Mouse (Mus musculus) gastrocnemius, postnatal 14 days (tissue): Measurements from ENCODE around the gene Epc2. TPM values are rescaled to one million over a fixed set of nuclear protein-coding genes. Genes with fewer than 3 reads are reported as not detected.
"Not testable (repeated sequence)": the region's sequence is repeated elsewhere in the genome, so short reads cannot be mapped to it uniquely, and the experiment has no call there.

Experiments used
- DNase-seq: peaks from one replicate; pipeline ENCODE4 v3.0.0; 2021; ENCODE audit warnings: mixed read lengths
- intact Hi-C: fragments of 180-260 bp; cut with DNase I; formaldehyde crosslinking; loops from one replicate; pipeline ENCODE4 v1.15.1; 2025; ENCODE audit warnings: low total_unique reads
- total RNA-seq, 2 experiments: library from RNA; stranded (reverse); gene quantifications; 2 replicates each; pipeline ENCODE4 v1.2.3; 2021

Epc2 gene
- total RNA-seq, 2 experiments from 2014 or later: 12.9 to 13.2 TPM

- intact Hi-C loops: no loop called here
Measured at GRCm38 (mm10) chr2:49465672-49466222, 14.5 kb downstream of the Epc2 start.

DNA sequence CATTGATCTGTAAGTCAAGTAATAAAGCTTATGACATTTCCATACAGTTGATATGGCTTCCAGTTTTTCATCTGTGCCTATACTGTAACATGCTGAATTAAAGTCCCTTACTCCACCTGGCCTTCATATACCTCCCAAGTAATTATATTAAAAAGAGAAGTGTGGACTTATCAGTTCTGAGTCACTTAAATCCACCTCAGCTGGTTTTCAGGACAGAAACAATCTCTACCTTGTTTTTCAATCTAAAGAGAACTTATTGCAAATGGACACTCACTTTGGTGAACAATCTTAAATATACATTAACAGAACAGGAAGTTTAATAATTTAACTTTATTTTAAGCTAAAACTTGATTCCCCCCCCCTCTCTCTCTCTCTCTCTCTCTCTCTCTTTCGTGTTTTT is 15.8 kb downstream of the Epc2 start:
- DNase-seq: no peak
- intact Hi-C loops: no loop called here

More at GRCm38 (mm10) chr2:49465672-49466222, 14.5 kb downstream of the Epc2 start:
- DNase-seq: no peak

DNA sequence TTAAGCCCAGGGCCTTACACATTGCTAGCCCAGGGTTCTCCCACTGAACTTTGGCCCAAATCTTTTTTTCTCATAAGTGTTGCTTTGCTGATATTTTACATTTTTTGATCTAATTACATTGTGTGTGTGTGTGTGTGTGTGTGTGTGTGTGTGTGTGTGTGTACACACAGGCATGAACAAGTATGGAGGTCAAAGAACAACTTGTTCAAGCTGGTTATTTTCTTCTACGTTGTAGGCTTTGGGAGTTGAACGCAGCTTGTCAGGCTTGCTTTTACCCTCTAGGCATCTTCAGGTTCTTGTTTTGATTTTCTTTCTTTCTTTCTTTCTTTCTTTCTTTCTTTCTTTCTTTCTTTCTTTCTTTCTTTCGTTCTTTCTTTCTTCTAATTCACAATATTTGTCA is 19.9 kb downstream of the Epc2 start:
- intact Hi-C loops: no loop called here
- no peak for DNase-seq

- intact Hi-C loops: no loop called here
- DNase-seq: no peak
Measured at GRCm38 (mm10) chr2:49471641-49472355, 20.5 kb downstream of the Epc2 start.

DNA sequence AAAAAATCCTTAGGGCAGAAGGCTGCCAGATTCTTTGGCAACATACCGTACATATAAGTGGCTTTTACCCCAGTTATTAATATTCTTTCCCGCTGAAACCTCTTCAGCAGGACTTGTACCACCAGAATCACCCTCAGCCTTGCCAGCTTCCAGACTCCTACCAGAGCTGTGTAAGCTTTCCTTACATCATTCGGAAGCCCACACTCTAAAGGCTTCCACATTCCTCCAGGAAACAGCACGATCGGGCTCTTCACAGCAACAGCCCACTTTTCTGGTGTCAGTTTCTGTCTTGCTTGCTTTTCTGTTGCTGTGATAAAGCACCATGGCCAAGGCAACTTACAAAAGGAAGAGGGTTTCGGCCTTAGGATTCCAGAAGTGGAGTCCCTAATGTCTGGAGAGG is 21.2 kb downstream of the Epc2 start:
- intact Hi-C loops: no loop called here
- DNase-seq: no peak

GRCm38 (mm10) chr2:49482146-49482545 is 30.9 kb downstream of the Epc2 start:
- no peak for DNase-seq
- intact Hi-C loops: no loop called here

DNA sequence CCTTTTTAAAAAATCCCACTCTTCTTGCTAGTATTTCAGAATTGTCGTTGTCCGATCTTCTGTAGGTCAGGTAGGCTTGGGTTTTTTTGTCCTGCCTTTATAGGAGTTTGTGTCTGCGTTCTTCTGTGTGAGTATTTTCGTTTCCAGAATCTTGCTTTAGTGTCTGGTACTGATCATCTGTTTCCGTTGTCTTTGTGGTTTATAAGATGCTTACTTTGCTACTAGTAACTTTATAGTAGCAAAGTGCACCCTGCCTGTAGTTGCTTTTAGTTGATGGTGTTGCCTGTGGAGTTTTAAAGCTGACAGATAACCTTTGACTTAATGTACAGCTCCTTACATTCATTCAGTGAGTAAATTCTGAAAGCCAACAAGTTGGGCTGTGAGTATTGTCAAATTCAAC is 32.1 kb downstream of the Epc2 start:
- DNase-seq: no peak
- intact Hi-C loops: no loop called here

DNA sequence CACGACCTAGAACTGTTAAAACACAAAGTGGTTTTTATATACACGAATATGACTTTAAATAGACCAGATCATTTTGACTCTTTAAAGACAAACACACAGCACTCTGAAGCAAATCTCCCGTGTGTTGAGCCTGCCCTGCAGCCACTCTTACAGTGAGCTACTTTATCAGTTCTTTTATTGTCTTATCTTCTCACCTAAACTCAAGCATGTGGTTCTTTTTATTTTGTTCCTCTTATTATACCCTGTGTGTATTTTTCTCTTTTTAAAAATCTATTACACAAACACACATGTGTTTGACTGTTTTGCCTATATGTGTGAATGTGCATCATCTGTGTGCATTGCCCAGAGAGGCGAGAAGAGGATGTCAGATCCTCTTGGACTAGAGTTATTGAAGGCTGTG is 50.1 kb downstream of the Epc2 start:
- DNase-seq: no peak

GRCm38 (mm10) chr2:49503596-49503995 is 52.3 kb downstream of the Epc2 start:
- intact Hi-C loops: no loop called here

More for the DNA sequence above, 50.1 kb downstream of the Epc2 start:
- intact Hi-C loops: no loop called here

GRCm38 (mm10) chr2:49505151-49505550 is 53.9 kb downstream of the Epc2 start:
- DNase-seq, intact Hi-C loops: not testable (repeated sequence)

More at GRCm38 (mm10) chr2:49503596-49503995, 52.3 kb downstream of the Epc2 start:
- DNase-seq: peak; percentile 20

- DNase-seq: no peak
- intact Hi-C loops: no loop called here
Measured at GRCm38 (mm10) chr2:49510832-49511231, 59.5 kb downstream of the Epc2 start.

GRCm38 (mm10) chr2:49516011-49516410 is 64.7 kb downstream of the Epc2 start:
- intact Hi-C loops: no loop called here
- no peak for DNase-seq

GRCm38 (mm10) chr2:49520409-49520808 is 69.1 kb downstream of the Epc2 start:
- DNase-seq: no peak
- intact Hi-C loops: loop anchor here (10.0 kb wide), 1 partner anchor 66 kb away; the partner anchor contains the start of gene Epc2

DNA sequence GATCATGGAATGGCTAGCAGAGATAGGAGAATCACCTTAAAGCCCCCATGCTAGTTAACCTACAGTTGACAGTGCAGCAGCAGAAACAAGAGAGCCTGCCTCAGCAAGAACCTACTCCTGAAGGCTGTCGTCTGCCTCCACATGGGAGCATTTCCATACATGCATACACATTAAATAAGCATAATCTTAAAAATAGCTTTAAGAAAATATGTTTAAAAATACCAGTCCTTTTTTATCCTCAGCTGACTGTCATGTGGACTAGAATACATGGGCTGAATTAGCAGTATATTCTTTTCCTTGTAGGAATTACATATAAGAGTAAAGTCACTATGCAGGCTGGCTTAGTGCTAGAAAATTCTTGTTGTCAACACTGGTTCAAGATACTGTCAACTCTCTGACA is 69.7 kb downstream of the Epc2 start:
- intact Hi-C loops: loop anchor here (10.0 kb wide), 1 partner anchor 66 kb away; the partner anchor contains the start of gene Epc2

GRCm38 (mm10) chr2:49521564-49521963 is 70.3 kb downstream of the Epc2 start:
- DNase-seq: no peak
- intact Hi-C loops: loop anchor here (10.0 kb wide), 1 partner anchor 67 kb away; the partner anchor contains the start of gene Epc2

More for the DNA sequence above, 69.7 kb downstream of the Epc2 start:
- DNase-seq: no peak

DNA sequence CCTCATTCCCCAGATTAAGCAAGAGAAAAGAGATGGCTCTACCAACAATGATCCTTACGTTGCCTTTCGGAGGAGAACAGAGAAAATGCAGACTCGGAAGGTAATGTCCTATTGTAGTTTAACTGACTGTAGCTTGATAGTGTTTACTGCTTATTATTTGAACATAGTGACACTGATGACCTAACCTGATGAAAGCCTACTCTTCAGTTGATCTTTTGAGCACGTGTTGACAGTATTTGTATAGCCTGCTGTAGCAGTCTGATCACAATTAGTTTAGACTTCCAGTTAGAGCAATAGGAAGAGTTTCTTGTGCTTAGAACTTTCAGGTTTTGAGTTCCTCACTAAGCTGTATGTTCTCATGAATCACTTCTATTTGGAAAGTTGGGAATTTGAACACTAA is 71.3 kb downstream of the Epc2 start:
- DNase-seq: no peak
- intact Hi-C loops: loop anchor here (10.0 kb wide), 1 partner anchor 68 kb away; the partner anchor contains the start of gene Epc2

GRCm38 (mm10) chr2:49537147-49537546 is 85.9 kb downstream of the Epc2 start:
- no peak for DNase-seq
- intact Hi-C loops: no loop called here

DNA sequence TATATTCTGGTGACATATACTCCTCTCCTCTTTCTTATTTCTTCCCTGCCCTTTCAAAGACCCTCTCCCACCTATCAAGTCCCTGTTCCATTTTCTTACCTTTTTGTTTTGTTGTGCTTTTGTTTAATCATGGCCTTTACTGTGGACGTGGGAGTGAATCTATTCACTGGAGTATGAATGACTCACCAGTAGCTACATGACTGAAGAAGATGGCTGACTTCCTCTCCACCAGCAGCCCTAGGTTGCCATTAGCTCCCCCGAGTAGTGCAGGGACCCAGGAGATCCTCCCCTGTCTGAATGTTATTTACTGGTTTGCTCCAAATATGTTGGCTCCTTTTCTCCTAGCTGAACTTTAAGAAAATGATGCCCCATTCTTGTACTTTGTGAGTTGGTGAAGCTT is 86.8 kb downstream of the Epc2 start:
- no peak for DNase-seq
- intact Hi-C loops: no loop called here

- intact Hi-C loops: no loop called here
- no peak for DNase-seq
Measured at GRCm38 (mm10) chr2:49539745-49540144, 88.5 kb downstream of the Epc2 start.

DNA sequence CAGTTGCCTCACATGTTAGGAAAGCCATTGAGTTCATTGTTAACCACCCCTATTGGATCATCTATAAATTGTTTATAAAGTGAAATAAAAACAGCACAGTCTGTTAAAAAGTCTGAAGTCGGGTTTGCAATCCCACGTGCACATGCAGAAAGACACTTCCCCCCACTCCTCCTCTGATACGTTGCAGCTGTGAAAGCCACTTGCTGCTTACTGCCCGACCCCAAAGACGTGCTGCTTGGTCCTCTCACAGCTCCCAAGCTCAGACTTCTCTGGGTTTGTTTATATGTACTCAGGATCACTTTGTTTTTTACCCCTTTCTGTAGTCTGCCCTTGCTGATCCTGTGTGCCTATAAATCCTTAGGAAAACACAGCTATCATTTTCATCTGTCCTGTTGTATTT is 96.5 kb downstream of the Epc2 start:
- no peak for DNase-seq
- intact Hi-C loops: no loop called here

- DNase-seq: no peak
- intact Hi-C loops: no loop called here
Measured at GRCm38 (mm10) chr2:49548492-49548891, 97.2 kb downstream of the Epc2 start.
